Mouse (Mus musculus) thymus, postnatal 0 days (tissue): ENCODE measurements around the gene Psme2. TPM values are rescaled to one million over a fixed set of nuclear protein-coding genes. Genes with fewer than 3 reads are reported as not detected.

Experiments used
- DNase-seq: peaks from one replicate; pipeline ENCODE4 v3.0.0-alpha.2; 2015; ENCODE audit warnings: low spot score
- polyA plus RNA-seq: library from polyadenylated mRNA; unstranded; fragments of >200 nt; fragmentation: Nextera tagmentation; extraction: Ambion mirVana; gene quantifications from 2 replicates; pipeline ENCODE4 v1.2.1, GENCODE M21; 2015

The Psme2 gene
- polyA plus RNA-seq, 1 experiment from 2014 or later: 625 TPM

DNA sequence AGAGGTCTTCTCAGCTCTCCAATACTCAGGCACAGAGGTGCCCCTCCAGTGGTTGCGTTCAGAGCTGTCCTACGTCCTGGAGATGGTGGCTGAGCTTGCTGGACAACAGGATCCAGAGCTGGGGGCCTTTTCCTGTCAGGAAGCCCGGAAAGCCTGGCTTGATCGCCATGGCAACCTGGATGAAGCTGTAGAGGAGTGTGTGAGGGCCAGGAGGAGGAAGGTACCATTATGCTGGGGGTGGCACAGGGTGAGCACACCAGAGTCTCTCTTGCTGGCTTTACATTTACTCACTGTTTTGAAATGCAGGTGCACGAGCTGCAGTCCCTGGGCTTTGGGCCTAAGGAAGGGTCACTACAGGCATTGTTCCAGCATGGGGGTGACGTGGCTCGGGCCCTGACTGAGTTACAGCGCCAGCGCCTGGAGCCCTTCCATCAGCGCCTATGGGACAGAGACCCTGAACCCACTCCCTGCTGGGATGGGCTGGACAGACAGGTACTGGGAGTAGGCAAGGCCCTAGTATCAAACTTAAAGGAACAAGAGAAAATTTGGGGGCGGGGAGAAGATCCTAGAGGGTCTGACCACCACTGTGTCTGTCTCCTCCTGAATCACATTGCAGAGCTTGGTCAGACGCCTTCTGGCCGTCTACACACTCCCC lies 5.2 kb upstream of the Psme2 start:
- DNase-seq: no peak

DNA sequence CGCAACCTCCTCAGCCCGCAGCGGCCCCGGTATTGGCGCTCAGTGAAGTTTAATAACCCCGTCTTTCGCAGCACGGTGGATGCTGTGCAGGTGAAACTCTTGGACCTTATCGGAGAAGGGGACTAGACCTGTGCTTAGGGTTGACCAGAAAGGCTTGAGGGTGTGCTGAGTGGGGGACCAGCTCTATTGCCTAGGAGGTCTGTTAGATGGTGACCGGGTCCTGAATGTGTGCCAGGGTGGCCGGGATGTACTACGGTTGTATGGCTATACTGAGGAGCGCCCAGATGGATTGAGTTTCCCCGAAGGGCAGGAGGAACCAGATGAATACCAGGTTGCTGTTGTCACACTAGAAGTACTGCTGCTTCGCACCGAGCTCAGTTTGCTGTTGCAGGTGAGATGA lies 1.3 kb upstream of the Psme2 start:
- DNase-seq: no peak

- peak; percentile 82 for DNase-seq
Observed at GRCm38 (mm10) chr14:55591331-55591891, 498 bp upstream of the Psme2 start, which contains the start of gene Rnf31. Gene Rnf31, plus strand, starts transcription at chr14:55591708.

GRCm38 (mm10) chr14:55589771-55590448 lies 1.0 kb downstream of the Psme2 start:
- DNase-seq: no peak

GRCm38 (mm10) chr14:55589271-55589670 lies 1.6 kb downstream of the Psme2 start:
- DNase-seq: no peak

- DNase-seq: no peak
Observed at GRCm38 (mm10) chr14:55586149-55586548, 4.8 kb downstream of the Psme2 start.

DNA sequence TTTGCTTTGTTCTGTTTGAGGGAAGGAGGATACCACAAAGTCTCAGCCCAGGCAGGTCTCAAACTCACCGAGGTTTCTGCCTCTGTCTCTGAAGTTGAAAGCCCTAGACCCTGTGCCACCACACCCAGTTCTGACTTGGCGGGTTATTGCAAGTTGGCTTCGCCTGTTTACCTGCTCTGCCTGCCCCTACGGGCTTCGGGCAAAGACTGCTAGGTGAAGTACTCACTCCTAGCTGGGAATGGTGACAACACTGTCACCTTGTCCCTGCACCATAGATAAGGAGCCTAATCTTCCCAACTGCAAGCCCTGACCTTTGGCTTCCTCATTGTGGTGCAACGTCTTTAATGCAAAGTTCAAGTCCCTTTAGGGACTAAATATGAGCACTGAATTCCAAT lies 5.3 kb downstream of the Psme2 start:
- DNase-seq: peak; percentile 22

- peak; percentile 15 for DNase-seq
Observed at GRCm38 (mm10) chr14:55584702-55585565, 6.0 kb downstream of the Psme2 start, which contains the start of gene Emc9. Gene Emc9, minus strand, starts transcription at chr14:55585302.

DNA sequence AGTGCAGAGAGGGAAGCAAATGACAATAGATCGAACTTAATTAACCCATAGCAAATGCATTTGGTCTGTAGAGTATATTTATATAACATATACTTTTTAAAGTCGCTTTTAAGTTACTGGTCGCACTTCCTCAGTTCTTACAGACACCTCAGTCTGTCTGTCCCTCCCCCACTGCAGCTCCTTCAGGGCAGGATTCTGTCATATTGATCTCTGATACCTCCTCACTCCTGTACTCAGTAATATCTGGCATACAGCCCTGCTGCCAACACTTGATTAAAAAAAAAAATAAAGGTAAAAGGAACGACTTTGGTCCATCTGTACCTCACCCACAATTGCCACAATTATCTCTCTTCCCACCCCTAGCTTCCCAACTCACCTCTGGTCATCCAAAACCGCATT lies 6.6 kb downstream of the Psme2 start:
- no peak for DNase-seq

- DNase-seq: no peak
Observed at GRCm38 (mm10) chr14:55581981-55582681, 8.8 kb downstream of the Psme2 start.

DNA sequence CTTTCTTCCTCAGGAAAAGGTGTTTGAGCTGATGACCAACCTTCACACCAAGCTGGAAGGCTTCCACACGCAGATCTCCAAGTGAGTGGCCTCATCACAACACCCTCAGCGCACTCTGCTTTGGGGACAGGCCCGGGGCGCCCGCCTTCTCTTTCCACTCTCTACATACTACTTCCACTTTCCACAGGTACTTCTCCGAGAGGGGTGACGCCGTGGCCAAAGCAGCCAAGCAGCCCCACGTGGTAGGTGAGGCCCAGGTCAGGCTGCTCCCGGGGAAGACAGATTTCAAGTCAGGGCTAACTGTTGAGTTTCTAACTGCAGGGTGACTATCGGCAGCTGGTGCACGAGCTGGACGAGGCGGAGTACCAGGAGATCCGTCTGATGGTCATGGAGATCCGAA lies 10.2 kb downstream of the Psme2 start:
- DNase-seq: no peak

DNA sequence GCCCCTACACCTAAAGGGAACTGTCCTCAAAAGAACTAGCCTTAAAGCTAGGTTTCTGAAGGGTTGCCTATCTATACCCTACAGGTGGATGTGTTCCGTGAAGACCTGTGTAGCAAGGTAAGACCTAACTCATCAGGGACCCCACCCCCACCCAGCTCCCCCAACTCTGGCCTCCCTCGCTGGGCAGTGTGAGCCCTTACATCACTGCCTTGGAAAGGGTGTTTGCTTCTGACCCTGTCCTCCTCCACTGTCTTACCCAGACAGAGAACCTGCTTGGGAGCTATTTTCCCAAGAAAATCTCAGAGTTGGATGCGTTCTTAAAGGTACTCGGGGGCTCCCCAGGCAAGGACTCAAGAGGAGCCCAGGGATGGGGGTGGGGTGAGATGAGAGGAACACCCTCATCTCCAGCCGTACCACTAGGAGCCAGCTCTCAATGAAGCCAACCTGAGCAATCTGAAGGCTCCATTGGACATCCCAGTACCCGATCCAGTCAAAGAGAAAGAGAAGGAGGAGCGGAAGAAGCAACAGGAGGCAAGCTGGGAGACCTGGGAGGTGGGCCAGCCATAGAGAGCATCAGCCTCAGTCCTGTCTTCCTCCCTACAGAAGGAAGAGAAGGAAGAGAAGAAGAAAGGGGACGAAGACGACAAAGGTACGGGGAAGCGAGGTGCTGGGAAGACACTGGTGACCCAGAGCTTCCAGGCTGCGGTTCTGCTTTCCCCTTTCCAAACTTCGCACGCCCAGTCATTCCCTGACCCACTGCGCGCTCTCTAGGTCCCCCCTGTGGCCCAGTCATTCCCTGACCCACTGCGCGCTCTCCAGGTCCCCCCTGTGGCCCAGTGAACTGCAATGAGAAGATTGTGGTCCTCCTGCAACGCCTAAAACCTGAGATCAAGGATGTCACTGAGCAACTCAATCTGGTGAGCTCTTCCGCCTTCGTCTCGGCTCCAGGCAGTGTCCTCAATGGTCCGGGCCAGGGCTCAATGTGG lies 11.1 kb downstream of the Psme2 start:
- DNase-seq: no peak

DNA sequence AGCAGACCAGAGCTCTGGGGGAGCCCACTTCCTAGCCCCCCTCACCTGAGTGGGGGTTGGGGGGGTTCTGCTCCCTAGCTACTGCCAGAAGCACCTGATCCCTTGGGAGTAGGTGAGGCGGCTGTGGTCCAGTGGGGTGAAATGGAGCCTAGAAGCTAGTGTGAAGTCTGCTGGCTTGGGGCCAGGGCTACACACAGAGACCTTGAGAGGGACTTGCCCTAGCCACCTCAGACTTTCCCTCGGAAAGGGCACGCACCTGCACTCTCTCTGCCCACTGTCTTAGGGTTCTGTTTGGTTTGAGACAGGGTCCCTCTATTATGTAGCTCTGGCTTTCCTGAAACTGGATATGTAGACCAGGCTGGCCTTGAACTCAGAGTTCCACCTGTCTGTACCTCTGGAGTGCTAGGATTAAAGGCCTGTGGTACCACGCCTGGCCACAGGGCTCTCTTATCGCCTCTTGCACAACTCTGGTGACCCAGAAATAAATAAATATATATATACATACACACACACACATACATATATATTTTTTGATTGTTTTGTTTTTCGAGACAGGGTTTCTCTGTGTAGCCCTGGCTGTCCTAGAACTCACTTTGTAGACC lies 12.1 kb downstream of the Psme2 start:
- DNase-seq: peak; percentile 19

GRCm38 (mm10) chr14:55577871-55578667 lies 12.8 kb downstream of the Psme2 start, which contains the start of gene Psme1:
Gene Psme1, plus strand, starts transcription at chr14:55578123.
- DNase-seq: peak; percentile 89

GRCm38 (mm10) chr14:55576376-55576775 lies 14.5 kb downstream of the Psme2 start:
- no peak for DNase-seq

GRCm38 (mm10) chr14:55575711-55576110 lies 15.2 kb downstream of the Psme2 start:
- no peak for DNase-seq

- no peak for DNase-seq
Observed at GRCm38 (mm10) chr14:55575302-55575701, 15.6 kb downstream of the Psme2 start, which contains the start of gene Fitm1. Gene Fitm1, plus strand, starts transcription at chr14:55575617.

GRCm38 (mm10) chr14:55571760-55572159 lies 19.2 kb downstream of the Psme2 start:
- no peak for DNase-seq
